Mouse (Mus musculus) ES-E14 (cell line): ENCODE data around the gene Stox2.

Experiments used
- HCFC1 ChIP-seq: IDR thresholded peaks from 2 replicates; pipeline ENCODE4 v1.6.1; 2012; ENCODE audit warnings: low read length, inconsistent platforms, borderline replicate concordance; ENCODE audit not compliant: insufficient read depth
- MAFK ChIP-seq: IDR thresholded peaks from 2 replicates; pipeline ENCODE4 v1.6.1; 2014; ENCODE audit warnings: mild to moderate bottlenecking, low read depth, low read length, inconsistent platforms; ENCODE audit not compliant: insufficient read depth
- ZC3H11A ChIP-seq: IDR thresholded peaks from 2 replicates; pipeline ENCODE4 v1.6.1; 2012; ENCODE audit warnings: low read depth, mild to moderate bottlenecking, inconsistent platforms, low read length, borderline replicate concordance

DNA sequence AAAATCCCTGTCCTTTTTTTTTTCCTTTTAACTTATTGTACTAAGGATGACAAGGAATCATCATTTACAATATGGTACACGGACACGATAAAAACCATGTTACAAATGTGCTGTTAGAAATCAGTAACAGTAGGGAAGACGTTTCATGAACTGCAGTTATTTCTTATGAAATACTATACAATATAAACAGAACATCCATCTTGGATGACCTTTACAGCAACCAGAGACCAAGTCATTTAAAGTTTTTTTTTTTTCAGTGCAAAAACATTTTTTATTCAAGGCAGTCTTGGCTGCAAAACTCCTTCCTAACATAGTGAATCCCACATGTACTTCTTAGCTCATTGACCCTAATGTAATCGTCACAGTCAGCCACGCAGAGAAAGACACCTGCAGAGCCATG is 266.0 kb downstream of the Stox2 start:
- TF ChIP-seq MAFK (no peak), ZC3H11A (no peak), HCFC1 (no peak)
